Mouse (Mus musculus): ENCODE data around the gene Chst1. TPM values are rescaled to one million over a fixed set of nuclear protein-coding genes. Genes with fewer than 3 reads are reported as not detected.

The Chst1 gene
- total and polyA plus RNA-seq, 3 experiments, result not detected

DNA sequence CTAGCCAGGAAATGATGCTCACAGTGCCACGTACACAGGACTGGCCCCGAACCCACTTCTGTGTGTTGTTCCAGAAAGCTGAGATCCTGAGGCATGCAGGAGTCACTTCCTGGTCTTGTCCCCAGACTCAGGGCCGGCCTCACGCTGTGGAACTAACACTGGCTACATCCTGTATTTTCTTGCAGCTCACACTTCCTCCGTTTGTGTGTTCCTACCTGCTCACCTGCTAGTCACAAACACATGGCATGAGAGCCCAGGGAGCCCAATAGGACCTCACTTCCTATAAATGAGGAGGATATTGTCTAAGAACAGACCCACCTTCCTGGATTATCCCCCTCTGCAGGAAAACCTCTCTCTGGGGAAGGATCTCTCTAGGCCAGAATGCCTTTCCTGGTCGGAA is 18.5 kb downstream of the Chst1 start:
- in situ Hi-C loops (cut with MboI; ENCODE audit: low pct_ligation_motif_present, low pct_unique_long_range_greater_than_20kb, low sequenced_read_pairs), result no loop called here
- peaks cover 10% of the 10 kb centered on the region for H3K27me3 ChIP-seq (replicated peaks)
- H3K4me1 ChIP-seq (ENCODE audit: control insufficient read depth in 1 of 2, insufficient read depth in 2 of 2), result peaks cover 5 to 7% of the 10 kb centered on the region in 2 experiments; a peak in 3 of 4 replicates
- no peak for DNase-seq (ENCODE audit: extremely low read depth)
- no peaks in the 10 kb centered on the region for H3K36me3 ChIP-seq (replicated peaks in 1 of 2; ENCODE audit: control insufficient read depth in 1 of 2, insufficient read depth in 1 of 2, low read length in 1 of 2)
- TF ChIP-seq ZKSCAN1 (IDR thresholded peaks at IDR 0.05; ENCODE audit: borderline replicate concordance, low read depth, low read length) (no peak), CHD2 (IDR thresholded peaks at IDR 0.05; ENCODE audit: low read length) (no peak), JUN (IDR thresholded peaks at IDR 0.05; ENCODE audit: insufficient read depth, low read depth, low read length) (no peak), GABPA (IDR thresholded peaks at IDR 0.05; ENCODE audit: insufficient replicate concordance, low read depth, low read length) (no peak), USF2 (conservative IDR thresholded peaks at IDR 0.05; ENCODE audit: low read depth, low read length) (no peak), NRF1 (IDR thresholded peaks at IDR 0.05; ENCODE audit: low read depth, low read length) (no peak), IRF4 (IDR thresholded peaks at IDR 0.05; ENCODE audit: low read depth, low read length) (no peak), ZC3H11A (IDR thresholded peaks at IDR 0.05; ENCODE audit: low read depth, low read length) (no peak), TBP (conservative IDR thresholded peaks at IDR 0.05; ENCODE audit: low read depth, low read length) (no peak), JUND (conservative IDR thresholded peaks at IDR 0.05; ENCODE audit: low read depth, low read length) (no peak)
- no peak overlapping the region for H3K9ac ChIP-seq (ENCODE audit: insufficient read depth, low read depth)
- H3K79me2 ChIP-seq (replicated peaks; ENCODE audit: control insufficient read depth, extremely low read depth, insufficient read depth, poor library complexity, severe bottlenecking), result no peaks in the 10 kb centered on the region
- H3K4me2 ChIP-seq (ENCODE audit: insufficient read depth, low read depth, poor library complexity, severe bottlenecking), result no peak overlapping the region
- peaks cover 6% of the 10 kb centered on the region for H3K9me3 ChIP-seq (replicated peaks; ENCODE audit: low read length)
- dilution Hi-C loops (cut with MboI; ENCODE audit: extremely low pct_ligation_motif_present, extremely low pct_unique_long_range_greater_than_20kb, low sequenced_read_pairs), result no loop called here
- H3K4me3 ChIP-seq (replicated peaks in 1 of 3; ENCODE audit: low read depth in 2 of 3, low read length in 2 of 3, poor library complexity in 1 of 3), result no peak overlapping the region
- no peak overlapping the region for H3K27ac ChIP-seq (ENCODE audit: insufficient read depth, low read depth)

DNA sequence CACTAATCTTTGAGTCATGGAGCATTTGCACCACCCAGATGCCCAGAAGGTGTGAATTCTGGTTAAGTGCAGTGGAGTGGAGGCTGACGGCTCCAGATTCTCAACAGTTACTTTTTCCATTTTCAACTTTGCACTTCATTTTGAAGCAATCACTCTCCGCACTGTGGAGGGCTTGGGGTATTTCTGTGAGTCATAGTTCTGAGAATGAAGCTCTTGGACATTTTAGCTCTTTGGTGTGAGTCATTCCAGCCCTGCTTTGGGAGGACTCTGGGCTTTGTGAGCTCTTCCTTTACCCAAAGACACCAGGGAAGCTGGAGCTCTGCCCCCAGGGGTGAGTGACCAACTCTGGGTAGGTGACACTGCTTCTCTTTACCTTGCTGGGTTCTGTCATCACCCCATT is 28.1 kb downstream of the Chst1 start:
- DNase-seq (ENCODE audit: extremely low read depth), result no peak
- no peaks in the 10 kb centered on the region for H3K79me2 ChIP-seq (replicated peaks; ENCODE audit: control insufficient read depth, extremely low read depth, insufficient read depth, poor library complexity, severe bottlenecking)
- TF ChIP-seq IRF4 (IDR thresholded peaks at IDR 0.05; ENCODE audit: low read depth, low read length), result peak; percentile 54
- TF ChIP-seq MXI1 (IDR thresholded peaks at IDR 0.05; ENCODE audit: low read depth, low read length), result no peak
- in situ Hi-C loops (cut with MboI; ENCODE audit: low pct_ligation_motif_present, low pct_unique_long_range_greater_than_20kb, low sequenced_read_pairs), result no loop called here
- dilution Hi-C loops (cut with MboI; ENCODE audit: extremely low pct_ligation_motif_present, extremely low pct_unique_long_range_greater_than_20kb, low sequenced_read_pairs), result no loop called here
- no peak overlapping the region for H3K4me2 ChIP-seq (ENCODE audit: insufficient read depth, low read depth, poor library complexity, severe bottlenecking)
- no peak overlapping the region for H3K27ac ChIP-seq (ENCODE audit: insufficient read depth, low read depth)
- H3K27me3 ChIP-seq (replicated peaks), result peaks cover 2% of the 10 kb centered on the region
- H3K36me3 ChIP-seq (replicated peaks in 1 of 2; ENCODE audit: control insufficient read depth in 1 of 2, insufficient read depth in 1 of 2, low read length in 1 of 2), result no peaks in the 10 kb centered on the region
- H3K9me3 ChIP-seq (replicated peaks; ENCODE audit: low read length), result peaks cover 5% of the 10 kb centered on the region
- no peak overlapping the region for H3K4me3 ChIP-seq (replicated peaks in 1 of 3; ENCODE audit: low read depth in 2 of 3, low read length in 2 of 3, poor library complexity in 1 of 3)
- H3K9ac ChIP-seq (ENCODE audit: insufficient read depth, low read depth), result no peak overlapping the region
- peaks cover 14 to 25% of the 10 kb centered on the region in 2 experiments for H3K4me1 ChIP-seq (ENCODE audit: control insufficient read depth in 1 of 2, insufficient read depth in 2 of 2)

DNA sequence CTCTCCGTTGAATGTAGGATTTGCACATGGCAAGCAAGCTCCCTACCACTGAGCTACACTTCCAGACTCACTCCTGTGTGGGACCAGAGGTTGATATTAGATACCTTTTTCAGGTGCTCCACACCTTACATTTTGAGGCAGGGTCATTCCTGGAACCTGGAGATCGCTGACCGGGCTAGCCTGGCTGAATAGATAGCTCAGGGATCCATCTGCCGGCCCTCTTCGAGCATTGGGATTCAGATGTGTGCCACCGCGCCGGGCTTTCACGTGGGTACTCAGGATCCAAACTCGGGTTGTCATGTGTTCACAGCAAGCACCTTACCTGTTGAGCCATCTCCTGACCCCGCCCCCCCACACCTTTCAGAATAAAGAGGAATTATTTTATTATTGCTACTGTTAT is 31.3 kb downstream of the Chst1 start:
- no peak overlapping the region for H3K4me3 ChIP-seq (replicated peaks in 1 of 3; ENCODE audit: low read depth in 2 of 3, low read length in 2 of 3, poor library complexity in 1 of 3)
- no peaks in the 10 kb centered on the region for H3K9me3 ChIP-seq (replicated peaks; ENCODE audit: low read length)
- H3K27me3 ChIP-seq (replicated peaks), result peaks cover 2% of the 10 kb centered on the region
- H3K4me2 ChIP-seq (ENCODE audit: insufficient read depth, low read depth, poor library complexity, severe bottlenecking), result no peak overlapping the region
- H3K36me3 ChIP-seq (replicated peaks in 1 of 2; ENCODE audit: control insufficient read depth in 1 of 2, insufficient read depth in 1 of 2, low read length in 1 of 2), result no peaks in the 10 kb centered on the region
- H3K4me1 ChIP-seq (ENCODE audit: control insufficient read depth in 1 of 2, insufficient read depth in 2 of 2), result peaks cover 14 to 25% of the 10 kb centered on the region in 2 experiments
- H3K9ac ChIP-seq (ENCODE audit: insufficient read depth, low read depth), result no peak overlapping the region
- dilution Hi-C loops (cut with MboI; ENCODE audit: extremely low pct_ligation_motif_present, extremely low pct_unique_long_range_greater_than_20kb, low sequenced_read_pairs) (no loop called here), in situ Hi-C loops (cut with MboI; ENCODE audit: low pct_ligation_motif_present, low pct_unique_long_range_greater_than_20kb, low sequenced_read_pairs) (no loop called here)
- no peak overlapping the region for H3K27ac ChIP-seq (ENCODE audit: insufficient read depth, low read depth)
- TF ChIP-seq SIN3A (IDR thresholded peaks at IDR 0.05; ENCODE audit: low read length), result no peak
- TF ChIP-seq POLR2A (IDR thresholded peaks at IDR 0.05; ENCODE audit: low read depth, low read length), result no peak
- TF ChIP-seq EP300 (IDR thresholded peaks at IDR 0.05; ENCODE audit: low read length), result no peak
- no peak for TF ChIP-seq KAT2A (IDR thresholded peaks at IDR 0.05; ENCODE audit: insufficient replicate concordance, low read length)
- no peak for DNase-seq (ENCODE audit: extremely low read depth)
- H3K79me2 ChIP-seq (replicated peaks; ENCODE audit: control insufficient read depth, extremely low read depth, insufficient read depth, poor library complexity, severe bottlenecking), result no peaks in the 10 kb centered on the region
